Mouse (Mus musculus): ENCODE measurements around the gene Dsel. TPM values are rescaled to one million over a fixed set of nuclear protein-coding genes. Genes with fewer than 3 reads are reported as not detected.

The Dsel gene
- total RNA-seq (2021): 10 to 100 TPM; 12.6 to 14.6 TPM
- long read RNA-seq, experiment 1, partial matches to known transcripts: 0 of 1 reads
- long read RNA-seq, experiment 1, other reads (novel, unspliced or antisense): 1 of 1 reads
- long read RNA-seq, experiment 2, partial matches to known transcripts: 0 of 2 reads
- long read RNA-seq, experiment 2, other reads (novel, unspliced or antisense): 2 of 2 reads

DNA sequence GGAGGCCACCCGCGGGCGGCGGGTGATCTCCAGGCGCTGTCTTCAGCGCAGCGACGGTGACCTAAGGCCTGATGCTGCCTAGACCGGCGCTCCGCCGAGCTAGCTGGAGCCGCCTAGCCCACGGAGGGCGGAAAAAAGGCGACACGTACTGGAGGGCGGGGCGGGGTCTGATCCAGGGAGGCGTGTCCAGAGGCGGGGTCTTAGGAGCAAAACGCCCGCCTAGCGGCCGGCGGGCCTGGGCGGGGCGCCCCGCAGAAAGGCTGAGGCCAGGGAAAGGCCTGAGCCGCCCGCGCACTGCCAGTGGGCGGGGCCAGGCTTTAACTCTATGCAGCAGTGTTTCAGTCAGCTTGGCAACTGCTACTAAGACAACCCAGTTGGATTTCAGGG lies at the start of gene Dsel:
TSS of gene Dsel (minus strand) at position 140 of the 387 bp plus-strand sequence.
- peak; percentile 72 to 87 for DNase-seq (ENCODE audit: low spot score in 2 of 2)

GRCm38 (mm10) chr1:111911424-111911823 lies 46.7 kb upstream of the Dsel start:
- no peak for DNase-seq (ENCODE audit: low spot score in 2 of 2)

DNA sequence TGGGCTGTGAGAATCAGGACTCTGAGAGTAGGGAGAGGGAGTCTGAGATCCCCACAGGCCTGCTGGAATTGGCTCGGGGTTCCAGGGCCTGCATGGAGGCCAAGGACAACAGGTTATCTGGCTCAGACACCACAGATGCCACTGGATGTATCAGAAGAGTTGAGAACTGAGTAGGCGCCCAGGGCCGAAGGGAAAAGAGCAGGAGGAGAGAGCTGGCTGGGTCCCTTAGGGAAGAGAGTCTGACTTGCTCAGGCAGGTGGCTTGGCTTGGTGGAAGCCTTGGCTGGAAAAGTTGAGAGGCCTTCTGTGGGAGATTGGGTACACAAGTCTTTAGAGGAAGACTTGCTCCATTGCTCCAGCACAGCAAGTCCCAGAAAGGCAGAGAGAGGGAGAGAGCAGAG lies 18.6 kb upstream of the Dsel start:
- DNase-seq (ENCODE audit: low spot score in 2 of 2): no peak

DNA sequence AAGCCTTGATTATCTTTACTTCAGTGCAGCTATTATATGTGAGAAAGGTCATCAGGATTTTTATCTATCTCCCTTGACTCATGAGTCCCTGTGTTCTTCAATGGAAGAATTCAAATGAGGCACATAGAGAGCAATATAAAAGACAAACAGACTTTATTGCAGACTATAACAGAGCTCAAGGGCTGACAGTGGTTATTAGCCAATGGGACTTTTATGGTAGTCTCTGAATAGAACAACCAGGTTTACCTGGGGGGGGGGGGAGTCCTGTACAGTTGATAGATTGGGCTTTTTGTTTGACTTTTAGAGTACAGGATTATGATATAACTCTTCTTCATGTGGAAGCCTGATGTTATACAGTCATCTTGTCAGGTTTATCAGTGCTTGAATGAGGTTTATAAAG lies 11.1 kb upstream of the Dsel start:
- no peak for DNase-seq (ENCODE audit: low spot score in 2 of 2)

DNA sequence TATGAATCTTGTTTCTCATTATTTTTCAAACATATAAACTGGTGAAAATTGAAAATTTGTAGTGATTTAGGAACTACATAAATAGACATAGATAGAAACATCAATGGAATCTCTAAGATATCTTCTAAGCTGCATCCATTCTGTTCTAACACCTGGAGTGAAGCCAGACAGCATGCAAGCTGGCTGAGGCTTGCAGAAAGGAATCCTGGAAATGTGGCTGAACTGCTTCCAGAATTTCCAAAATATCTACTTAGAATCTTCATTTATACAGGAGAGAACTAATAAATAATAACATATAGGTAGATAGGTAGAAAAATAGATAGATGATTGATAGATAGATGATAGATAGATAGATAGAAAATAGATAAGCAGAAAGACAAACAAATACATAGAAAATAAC lies 8.5 kb upstream of the Dsel start:
- DNase-seq (ENCODE audit: low spot score in 2 of 2): no peak

GRCm38 (mm10) chr1:111865467-111865866 lies 749 bp upstream of the Dsel start:
- DNase-seq (ENCODE audit: low spot score in 2 of 2): no peak

DNA sequence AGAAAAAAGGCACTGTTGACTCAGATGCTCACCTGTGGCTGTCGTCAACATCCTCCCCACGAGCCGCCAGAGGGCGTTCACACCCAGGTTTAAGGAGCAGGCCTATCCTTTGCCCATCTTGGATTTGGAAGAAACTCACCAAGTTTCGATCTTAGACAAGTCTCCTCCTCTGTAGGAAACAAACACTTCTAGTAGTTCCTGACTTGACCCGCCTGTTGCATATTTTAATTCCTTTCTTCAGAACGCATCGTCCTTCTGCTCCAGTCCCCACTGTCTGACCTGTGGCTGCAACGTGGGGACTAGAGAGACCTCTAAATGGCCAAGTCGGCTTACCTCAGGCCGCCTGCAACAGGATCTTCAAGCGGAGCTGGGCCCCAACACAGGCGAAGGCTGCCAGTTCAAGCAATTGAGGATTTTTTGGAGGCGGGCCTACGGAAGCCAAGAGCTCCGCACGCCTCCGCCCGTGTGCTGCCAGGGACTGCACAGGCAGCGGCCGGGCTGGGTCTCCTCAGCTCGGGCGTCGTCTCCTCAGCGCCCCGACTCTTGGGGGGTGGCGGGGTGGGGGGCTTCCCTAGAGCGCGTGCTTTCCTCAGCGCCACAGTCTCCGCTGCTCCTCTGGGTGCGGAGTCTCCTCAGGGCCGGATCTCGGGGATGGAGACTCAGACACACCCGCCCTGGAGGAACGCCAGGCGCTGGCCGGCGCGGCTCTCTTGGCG lies 497 bp downstream of the Dsel start:
- DNase-seq (ENCODE audit: low spot score in 2 of 2): peak; percentile 26 to 37

DNA sequence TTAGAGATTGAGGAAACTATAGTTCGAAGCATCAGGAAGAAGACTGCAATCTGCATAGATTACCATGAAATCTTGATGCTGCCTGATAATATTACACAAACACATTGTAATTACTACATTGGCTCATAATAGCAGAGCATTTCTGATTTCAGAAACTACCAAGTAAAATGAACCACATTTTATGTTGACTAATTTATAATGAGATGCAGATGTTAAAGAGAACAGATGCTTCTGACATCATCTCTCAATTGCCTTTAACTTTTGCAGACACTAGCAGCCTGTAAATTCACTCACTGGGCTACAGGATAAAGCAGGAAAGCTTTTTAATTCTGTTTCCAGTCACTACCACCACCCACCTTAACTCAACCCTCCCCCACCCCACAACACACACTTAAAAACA lies 6.9 kb downstream of the Dsel start:
- DNase-seq (ENCODE audit: low spot score in 2 of 2): no peak

- DNase-seq (ENCODE audit: low spot score in 2 of 2): no peak
Observed at GRCm38 (mm10) chr1:111852439-111852838, 12.3 kb downstream of the Dsel start.

DNA sequence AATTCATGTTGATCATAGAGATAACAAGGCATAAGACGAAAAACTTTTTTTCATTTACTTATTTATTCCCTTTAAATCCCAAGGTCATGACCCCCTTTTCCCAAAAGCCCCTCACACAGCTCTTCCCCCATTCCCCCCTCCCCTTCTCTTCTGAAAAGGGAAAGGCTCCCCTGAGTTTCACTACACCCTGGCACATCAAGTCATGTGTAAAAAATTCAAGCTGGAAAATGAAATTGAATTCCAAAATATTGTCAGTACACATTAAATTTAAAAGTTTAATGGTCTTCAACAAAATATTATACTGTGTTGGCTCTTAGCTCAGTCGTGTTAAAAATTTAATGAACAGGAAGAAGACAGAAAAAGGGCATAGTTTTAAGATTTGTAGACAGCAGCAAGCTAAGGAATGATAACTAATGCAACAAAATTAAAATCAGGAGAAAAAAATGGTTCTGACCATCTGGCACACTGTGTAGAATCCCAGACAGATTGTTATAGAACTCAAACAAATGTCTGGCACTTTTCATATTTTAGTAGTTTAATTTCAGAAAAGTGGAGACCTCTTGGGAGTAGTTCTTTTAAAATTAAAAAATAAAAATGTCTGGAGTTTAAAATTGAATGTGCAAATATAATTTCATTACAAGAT lies 31.0 kb downstream of the Dsel start:
- no peak for DNase-seq (ENCODE audit: low spot score in 2 of 2)

All from adrenal gland, postnatal 4 days (tissue).